Mouse (Mus musculus) lung, adult 2 months (tissue): ENCODE results near the gene Synpr. TPM values are rescaled to one million over a fixed set of nuclear protein-coding genes. Genes with fewer than 3 reads are reported as not detected.
"Not testable (repeated sequence)": the region's sequence is repeated elsewhere in the genome, so short reads cannot be mapped to it uniquely, and the experiment has no call there.

Source experiments
- DNase-seq: peaks from one replicate; pipeline ENCODE4 v3.0.0; 2022
- H3K4me1 ChIP-seq: fragments of 200-500 bp; 2 replicates; pipeline ENCODE4 v1.6.1; 2011; ENCODE audit warnings: low read length; ENCODE audit not compliant: control insufficient read depth, insufficient read depth
- H3K4me3 ChIP-seq: fragments of 200-500 bp; replicated peaks from 2 replicates; pipeline ENCODE3; 2011; ENCODE audit warnings: low read depth, mild to moderate bottlenecking, control low read depth, low read length; ENCODE audit errors: extremely low read depth
- CTCF ChIP-seq: fragments of 200-500 bp; IDR thresholded peaks from 2 replicates; pipeline ENCODE4 v1.5.1; 2011; ENCODE audit warnings: mild to moderate bottlenecking, low read length, control low read depth; ENCODE audit not compliant: insufficient read depth
- POLR2A ChIP-seq: fragments of 200-500 bp; IDR thresholded peaks from 2 replicates; pipeline ENCODE4 v1.6.1; 2011; ENCODE audit warnings: low read depth, mild to moderate bottlenecking, control low read depth, low read length, borderline replicate concordance; ENCODE audit errors: extremely low read depth
- WGBS: fragments of 180-500 bp; shearing (Covaris S2); methylation state at CpG from one replicate; pipeline ENCODE4 v1.1.7; 2018; 5-methylcytosine and 5-hydroxymethylcytosine counted together
- polyA plus RNA-seq: library from polyadenylated mRNA; depleted of rRNA; stranded (reverse); fragments of >200 nt; gene quantifications from 2 replicates; pipeline ENCODE4 v1.2.3, GENCODE M21; 2012; rRNA removed

The Synpr gene
- not detected in 2 replicates for polyA plus RNA-seq

DNA sequence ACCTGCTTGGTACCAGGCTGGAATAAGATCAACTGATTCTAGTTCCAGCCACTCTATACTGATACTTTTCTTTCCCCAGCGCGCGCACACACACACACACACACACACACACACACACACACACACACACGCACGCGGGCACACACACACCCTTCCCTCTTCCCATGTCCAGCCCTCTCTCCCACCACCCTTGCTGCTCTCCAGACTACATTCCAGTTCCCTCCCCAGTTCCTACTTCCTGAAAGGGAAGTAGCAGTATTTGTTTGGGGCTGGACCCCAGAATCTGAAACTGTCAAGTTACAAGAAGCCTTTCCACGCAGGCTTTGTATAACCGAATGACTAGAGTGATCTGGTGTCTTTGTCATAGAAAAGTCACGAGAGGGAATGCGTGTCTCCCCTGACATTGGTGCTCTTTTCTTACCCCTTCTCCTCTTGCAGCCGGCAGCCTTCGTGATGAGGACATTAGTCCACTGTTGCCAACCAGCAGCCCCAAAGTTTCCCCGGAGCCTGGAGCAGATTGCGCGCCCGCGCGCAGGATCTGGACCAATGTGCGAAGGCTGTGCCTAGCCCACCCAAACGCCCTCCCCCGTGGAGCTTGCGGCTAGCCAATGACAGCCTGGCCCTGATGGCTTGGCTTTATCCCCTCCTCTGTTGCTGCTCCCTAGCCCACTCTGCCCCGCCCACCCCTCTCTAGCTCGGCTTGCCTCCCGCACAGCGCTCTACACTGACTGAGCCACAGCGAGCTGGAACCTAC is at the start of gene Synpr:
Synpr (plus strand) TSS at position 690 of the 754 bp plus-strand sequence.
- WGBS = 6% methylated on average over 27 of the region's 27 CpGs
- no peak within 1 kb of the TSS for H3K4me3 ChIP-seq

GRCm38 (mm10) chr14:13236929-13237328 is 47.7 kb upstream of the Synpr start:
- TF ChIP-seq CTCF (no peak), POLR2A (no peak)
- 10% methylated on average over 1 of the region's 1 CpGs for WGBS
- no peak for DNase-seq
- no peak overlapping the region for H3K4me3 ChIP-seq
- no peaks in the 10 kb centered on the region for H3K4me1 ChIP-seq

More for the DNA sequence above, at the start of gene Synpr:
- H3K4me1 ChIP-seq = no peaks in the 10 kb centered on the region
- no peak for TF ChIP-seq POLR2A
- TF ChIP-seq CTCF = no peak
- no peak for DNase-seq

GRCm38 (mm10) chr14:13247431-13247830 is 37.1 kb upstream of the Synpr start:
- H3K4me3 ChIP-seq = no peak overlapping the region
- no peak for TF ChIP-seq POLR2A
- TF ChIP-seq CTCF = no peak
- no peaks in the 10 kb centered on the region for H3K4me1 ChIP-seq
- DNase-seq = no peak
- 54% methylated on average over 4 of the region's 4 CpGs for WGBS

DNA sequence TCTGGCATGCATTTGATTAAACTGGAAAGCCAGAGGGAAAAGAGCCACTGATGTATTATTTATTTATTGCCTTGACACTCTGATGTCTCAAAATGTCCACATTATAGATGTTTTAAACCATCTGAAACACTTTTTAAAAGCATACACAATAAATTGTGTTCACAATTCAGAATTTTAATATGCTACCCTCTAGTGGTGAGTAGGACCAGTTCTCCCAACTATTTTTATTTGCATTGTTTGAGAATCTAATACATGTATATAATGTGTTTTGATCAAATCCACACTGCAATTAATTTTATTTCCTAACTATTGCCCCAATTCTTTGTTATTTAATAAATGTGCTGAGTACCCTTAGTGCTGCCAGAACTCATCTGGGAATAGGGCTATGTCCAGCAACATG is 35.2 kb upstream of the Synpr start:
- no peak for DNase-seq
- no peaks in the 10 kb centered on the region for H3K4me1 ChIP-seq
- no peak overlapping the region for H3K4me3 ChIP-seq
- TF ChIP-seq CTCF = no peak
- no peak for TF ChIP-seq POLR2A

DNA sequence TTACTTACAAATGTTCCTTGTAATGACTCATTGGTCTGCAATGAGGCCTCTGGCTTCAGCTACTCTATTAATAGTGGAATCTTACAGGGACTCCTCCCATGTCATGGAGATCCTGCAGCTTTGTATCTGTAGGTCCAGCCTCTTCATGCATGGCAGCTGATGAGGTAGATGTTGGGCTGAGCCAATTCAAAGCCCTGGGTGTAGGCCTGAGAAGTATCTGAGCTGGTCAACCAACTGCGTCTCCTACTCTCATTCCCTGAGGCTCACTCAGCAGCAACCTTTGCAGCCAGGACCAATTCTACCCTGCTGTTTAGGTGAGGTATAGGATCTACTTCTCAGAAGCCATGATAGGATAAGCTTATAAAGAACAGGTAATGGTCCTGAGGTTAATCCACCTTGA is 32.0 kb upstream of the Synpr start:
- DNase-seq = no peak
- TF ChIP-seq POLR2A = no peak
- TF ChIP-seq CTCF = no peak
- 78% methylated on average over 1 of the region's 1 CpGs for WGBS
- H3K4me1 ChIP-seq = no peaks in the 10 kb centered on the region
- H3K4me3 ChIP-seq = no peak overlapping the region

DNA sequence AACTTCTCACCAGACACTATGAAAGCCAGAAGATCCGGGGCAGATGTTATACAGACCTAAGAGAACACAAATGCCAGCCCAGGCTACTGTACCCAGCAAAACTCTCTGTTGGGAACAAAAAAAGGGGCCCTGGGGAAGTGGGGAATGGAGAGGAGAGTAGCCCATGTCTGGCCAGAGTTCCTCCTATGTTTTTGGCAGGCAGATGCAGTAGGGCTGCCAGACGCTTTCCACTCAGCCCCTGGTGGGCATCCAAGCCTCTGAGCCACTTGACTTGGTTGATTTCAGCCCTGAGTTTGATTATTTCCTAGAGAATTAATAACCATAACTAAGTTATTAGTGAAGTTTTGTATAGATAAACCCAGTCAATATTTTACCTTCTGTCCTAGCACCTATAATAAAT is 29.8 kb upstream of the Synpr start:
- not testable (repeated sequence) for H3K4me1 ChIP-seq, H3K4me3 ChIP-seq, DNase-seq
- WGBS = 72% methylated on average over 2 of the region's 2 CpGs

DNA sequence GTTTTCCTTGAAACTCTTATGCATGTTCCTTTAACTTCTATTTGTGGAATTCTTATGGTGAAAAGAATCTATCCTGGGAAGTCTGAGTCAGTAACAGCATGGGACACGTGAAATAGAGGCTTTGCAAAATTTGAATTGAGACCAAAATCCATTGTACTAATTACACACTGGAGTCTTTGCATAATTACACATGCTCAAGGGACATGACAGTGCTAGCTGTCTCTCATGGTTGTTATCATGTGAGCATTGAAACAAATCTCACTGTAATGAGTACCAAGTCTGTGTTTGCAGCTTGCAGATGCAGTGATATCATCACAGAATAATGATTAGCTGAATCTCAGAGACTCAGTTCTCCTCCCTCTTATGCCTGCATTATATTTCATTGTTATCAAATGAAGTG is 22.2 kb upstream of the Synpr start:
- no peak for DNase-seq
- 40% methylated on average over 1 of the region's 1 CpGs for WGBS
- no peak overlapping the region for H3K4me3 ChIP-seq
- H3K4me1 ChIP-seq = no peaks in the 10 kb centered on the region
- TF ChIP-seq POLR2A (no peak), CTCF (no peak)

GRCm38 (mm10) chr14:13266331-13266730 is 18.2 kb upstream of the Synpr start:
- TF ChIP-seq POLR2A (no peak), CTCF (no peak)
- no peak overlapping the region for H3K4me3 ChIP-seq
- no peak for DNase-seq
- WGBS = 66% methylated on average over 2 of the region's 2 CpGs
- no peaks in the 10 kb centered on the region for H3K4me1 ChIP-seq

DNA sequence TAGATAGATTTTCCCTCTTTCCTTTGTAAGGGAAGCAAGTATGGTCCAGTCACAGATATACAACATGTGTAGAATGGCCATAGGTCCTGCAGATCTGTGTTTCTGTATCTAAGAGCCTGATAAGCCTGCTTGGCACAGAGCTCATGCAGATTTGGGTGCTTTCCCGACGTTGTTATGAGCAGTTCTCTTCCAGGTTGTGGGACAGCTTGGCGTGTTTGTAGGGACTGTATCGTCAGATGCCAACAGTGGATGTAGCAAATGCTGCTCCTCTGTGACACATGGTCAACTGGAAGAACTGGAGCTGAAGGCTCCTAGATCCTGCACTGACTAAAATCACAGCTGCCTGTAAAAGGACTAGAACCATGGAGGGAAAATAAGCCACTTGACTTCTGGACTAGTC is 17.4 kb upstream of the Synpr start:
- no peak overlapping the region for H3K4me3 ChIP-seq
- DNase-seq = no peak
- no peaks in the 10 kb centered on the region for H3K4me1 ChIP-seq
- TF ChIP-seq POLR2A (no peak), CTCF (no peak)
- 78% methylated on average over 4 of the region's 4 CpGs for WGBS

DNA sequence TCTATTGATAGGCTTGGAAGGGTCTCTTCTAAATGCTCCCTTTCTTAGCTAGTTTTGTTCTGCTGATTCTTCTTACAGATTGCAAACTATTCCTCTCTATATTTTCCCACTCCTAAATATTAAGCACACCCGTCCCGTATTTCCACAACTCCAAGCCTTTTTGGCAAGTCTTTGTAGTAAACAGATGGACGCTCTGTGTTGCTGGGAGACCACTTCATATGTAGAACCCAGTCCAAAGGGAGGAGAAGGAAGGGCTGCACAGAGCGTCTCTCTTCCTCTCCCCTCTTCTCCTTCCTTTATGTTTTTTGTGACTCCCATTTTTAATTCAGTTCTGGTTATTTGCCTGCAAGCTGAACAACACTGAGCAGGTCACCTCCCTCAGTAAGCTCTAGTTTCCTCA is 1.4 kb upstream of the Synpr start:
- Histone ChIP-seq H3K4me1 (no peaks in the 10 kb centered on the region), H3K4me3 (no peak overlapping the region)
- whole genome bisulfite sequencing = 66% methylated on average over 4 of the region's 4 CpGs
- DNase-seq = no peak
- no peak for TF ChIP-seq CTCF
- no peak for TF ChIP-seq POLR2A

- Histone ChIP-seq H3K4me3 (no peak overlapping the region), H3K4me1 (no peaks in the 10 kb centered on the region)
- DNase-seq = no peak
- WGBS = 14% methylated on average over 13 of the region's 13 CpGs
- TF ChIP-seq POLR2A = no peak
- no peak for TF ChIP-seq CTCF
Observed at GRCm38 (mm10) chr14:13284845-13285198, 242 bp downstream of the Synpr start.
